Mouse (Mus musculus): ENCODE results near the gene Atp10a.
A peak's percentile ranks its signal among the peaks of the same experiment; 100 is the strongest.

Atp10a gene

DNA sequence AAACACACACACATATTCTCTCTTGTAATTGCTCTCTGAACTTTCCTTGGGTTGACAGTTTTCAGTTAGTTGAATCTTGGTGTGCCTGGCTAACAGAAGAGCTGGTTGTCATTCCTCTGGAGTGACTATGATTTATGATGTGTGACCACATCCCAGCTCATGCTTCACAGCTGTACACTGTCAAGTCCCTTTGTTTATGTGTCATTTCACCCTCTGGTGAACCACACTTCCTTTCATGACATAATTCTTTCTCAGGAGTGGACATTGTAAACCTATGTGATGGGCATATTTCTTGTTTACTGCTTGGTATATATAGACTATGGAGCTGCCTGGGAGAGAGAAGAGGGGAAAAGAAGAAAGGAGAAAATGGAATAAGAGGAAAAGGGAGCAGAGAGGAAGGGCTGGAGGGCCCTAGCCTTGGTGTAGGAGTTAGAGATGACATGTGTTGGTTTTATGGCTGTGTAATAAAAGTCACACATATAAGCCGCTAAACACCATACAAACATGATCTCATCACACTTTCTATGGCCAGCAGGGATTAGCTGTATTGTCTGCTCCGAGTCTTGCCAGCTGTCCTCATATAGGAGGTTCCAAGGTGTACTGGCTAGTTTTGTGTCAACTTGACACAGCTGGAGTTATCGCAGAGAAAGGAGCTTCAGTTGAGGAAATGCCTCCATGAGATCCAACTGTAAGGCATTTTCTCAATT lies 81.0 kb downstream of the Atp10a start:
- peak; percentile 21 for DNase-seq (ENCODE audit: low spot score)

DNA sequence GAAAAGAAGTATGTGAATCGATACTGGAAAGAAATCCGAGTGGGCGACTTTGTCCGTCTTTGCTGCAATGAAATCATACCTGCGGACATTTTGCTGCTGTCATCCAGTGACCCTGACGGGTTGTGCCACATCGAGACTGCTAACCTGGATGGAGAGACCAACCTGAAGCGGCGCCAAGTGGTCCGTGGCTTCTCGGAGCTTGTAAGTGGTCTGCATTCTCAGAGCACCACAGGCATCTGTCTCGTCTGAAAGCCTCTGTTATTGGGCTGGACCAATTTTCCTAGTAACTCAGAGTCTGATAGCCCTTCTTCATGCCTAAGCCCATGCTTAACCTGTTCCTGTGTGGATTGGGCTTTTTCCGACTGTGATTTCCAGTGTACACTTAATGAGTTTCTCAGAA lies 84.2 kb downstream of the Atp10a start:
- no peak for DNase-seq (ENCODE audit: low spot score)

DNA sequence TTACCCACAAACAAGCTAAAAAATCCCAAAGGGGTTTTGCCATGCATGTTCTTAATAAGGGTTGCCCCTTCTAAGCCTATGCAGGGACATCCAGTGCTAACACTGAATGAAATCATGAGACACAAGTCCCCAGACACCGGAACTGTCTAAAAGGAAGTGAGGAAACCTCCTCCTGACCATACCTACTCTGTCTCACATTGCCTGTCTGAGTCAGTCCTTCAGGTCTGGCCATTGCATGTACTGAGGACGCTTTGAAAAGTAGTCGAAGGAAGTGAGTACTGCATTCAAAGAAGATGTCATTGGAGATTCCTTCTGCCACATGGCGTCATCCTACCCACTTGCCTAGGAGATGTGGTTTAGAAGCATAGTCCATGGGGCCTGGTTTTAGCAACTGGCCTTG lies 84.9 kb downstream of the Atp10a start:
- no peak for DNase-seq (ENCODE audit: low spot score)

DNA sequence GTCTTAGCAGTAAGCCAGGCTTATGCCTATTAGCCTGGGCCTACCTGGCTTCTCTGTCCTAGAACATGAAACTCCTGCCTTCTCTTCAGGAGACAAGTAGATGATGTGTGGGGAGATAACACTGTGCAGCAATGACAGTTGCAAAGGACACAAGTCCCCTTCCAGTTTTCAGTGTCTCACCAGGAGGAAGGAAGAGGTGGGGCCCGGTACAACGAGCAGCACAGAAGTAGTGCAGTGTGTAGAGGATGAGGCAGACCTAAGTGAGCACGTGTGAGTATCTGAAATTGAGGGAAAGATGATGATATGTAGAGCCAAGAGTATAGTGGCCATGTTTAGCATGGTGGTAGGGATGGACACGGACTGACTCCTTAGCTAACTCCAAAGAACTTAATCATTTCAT lies 86.0 kb downstream of the Atp10a start:
- no peak for DNase-seq (ENCODE audit: low spot score)

DNA sequence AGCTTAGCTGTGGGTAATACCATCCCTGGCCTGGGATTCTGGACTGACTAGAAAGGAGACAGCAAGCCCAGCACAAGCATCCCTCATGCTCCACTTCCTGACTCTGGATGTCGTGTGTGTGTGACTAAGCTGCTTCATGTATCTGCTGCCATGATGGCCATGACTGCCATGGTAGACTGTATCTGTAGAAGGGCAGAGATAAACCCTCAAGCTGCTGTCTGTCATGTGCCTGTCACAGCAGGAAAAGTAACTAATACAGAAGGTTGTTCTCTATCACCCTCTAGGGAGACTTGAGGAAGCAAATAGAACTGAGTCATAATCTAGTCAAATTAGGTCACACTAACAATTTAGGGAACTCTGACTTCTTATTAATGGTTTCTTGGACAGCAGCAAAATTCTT lies 86.7 kb downstream of the Atp10a start:
- DNase-seq (ENCODE audit: low spot score) = no peak

DNA sequence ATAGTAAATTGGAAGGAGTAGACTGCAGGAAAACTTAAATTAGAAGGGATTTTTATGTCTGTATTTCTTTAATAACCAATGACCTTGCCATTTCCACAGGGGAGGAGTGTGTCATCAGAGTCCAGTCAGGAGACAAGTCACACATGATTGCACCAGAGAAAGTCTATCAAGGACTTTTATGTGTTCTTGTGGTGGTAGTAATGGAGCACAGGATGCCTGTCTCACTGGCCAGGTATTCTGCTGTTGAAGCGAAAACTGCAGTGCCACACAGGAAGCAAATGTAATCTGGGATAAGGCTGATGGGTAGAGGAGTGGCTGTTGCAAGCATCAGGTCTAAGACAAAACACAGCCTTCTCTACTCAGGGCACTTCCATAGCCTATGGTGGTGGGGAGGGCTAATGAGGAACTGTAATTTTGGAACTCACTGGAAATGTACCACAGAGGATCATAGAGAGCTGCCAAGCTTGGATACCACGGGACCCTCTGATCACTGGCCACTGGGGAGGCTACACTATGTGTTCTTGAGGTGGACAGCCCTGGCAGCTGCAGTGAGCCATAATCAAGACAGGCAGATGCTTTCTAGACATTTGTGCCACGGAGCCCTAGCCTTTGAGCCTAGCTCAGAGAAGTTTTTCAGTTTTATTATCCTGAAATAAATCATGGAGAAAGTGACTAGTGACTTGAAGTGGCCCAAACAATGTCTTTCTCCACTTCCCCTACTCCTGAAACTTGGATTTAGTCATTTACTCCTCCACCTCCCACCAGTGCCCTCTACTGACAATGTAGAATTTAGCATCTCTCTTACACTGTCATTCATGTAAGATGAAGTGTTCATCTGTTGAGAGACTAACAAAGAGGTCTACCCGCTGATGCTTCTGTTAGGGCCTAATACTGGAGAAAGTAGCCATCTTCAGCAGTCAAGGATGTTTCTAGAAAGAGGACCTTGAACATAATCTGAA lies 87.7 kb downstream of the Atp10a start:
- DNase-seq (ENCODE audit: low spot score) = peak; percentile 65

DNA sequence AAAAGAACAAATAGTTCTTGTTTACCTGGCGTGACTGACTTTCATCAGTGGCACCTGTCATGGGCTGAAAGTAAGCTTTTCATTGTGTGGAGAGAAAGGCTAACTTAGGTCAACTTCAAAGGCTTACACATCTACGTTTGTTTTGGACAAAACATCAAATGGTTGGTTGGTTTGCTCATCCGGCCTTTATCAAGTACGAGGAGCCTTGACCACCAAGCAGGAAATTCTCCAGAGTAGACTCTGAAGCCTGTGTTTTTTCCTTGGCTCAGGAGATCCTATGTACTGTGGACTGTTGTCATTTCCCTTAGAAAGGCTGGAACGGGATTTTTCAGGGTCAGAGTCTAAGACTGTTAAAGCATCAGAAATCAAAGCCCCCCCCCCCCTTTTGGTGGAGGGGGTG lies 90.9 kb downstream of the Atp10a start:
- no peak for DNase-seq (ENCODE audit: low spot score)

DNA sequence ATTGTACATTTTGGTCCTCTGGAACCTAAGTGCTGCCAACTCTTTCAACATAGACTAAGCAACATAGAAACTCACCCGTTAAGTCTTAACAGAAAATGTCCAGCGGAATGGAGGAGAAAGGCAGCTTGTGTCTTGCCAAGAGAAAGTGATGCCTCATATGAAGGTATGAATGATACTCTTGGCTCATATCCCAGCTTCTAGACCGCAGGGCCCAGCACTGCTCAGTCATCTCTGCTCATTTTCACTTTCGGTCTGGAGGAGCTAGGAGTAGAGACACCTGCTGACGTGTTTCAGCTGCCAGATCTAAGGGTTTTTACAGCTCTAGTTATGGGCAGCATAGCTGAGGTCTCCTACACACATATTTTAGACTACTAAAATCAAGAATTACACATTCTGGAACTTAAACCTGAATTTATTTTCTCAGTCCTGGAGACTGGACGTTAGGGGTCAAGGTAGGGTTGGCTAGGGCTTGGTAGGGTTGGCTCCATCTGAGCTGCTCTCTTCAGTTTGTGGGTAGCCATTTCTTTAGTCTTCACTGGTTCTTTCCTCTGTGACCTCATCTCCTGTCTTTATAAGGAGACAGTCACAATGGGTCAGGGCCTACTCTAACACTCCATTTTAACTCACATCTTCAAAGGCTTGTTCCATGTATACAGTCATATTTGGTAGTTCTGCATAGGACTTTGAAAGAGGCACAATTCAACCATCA lies 94.1 kb downstream of the Atp10a start:
- DNase-seq (ENCODE audit: low spot score) = peak; percentile 67

DNA sequence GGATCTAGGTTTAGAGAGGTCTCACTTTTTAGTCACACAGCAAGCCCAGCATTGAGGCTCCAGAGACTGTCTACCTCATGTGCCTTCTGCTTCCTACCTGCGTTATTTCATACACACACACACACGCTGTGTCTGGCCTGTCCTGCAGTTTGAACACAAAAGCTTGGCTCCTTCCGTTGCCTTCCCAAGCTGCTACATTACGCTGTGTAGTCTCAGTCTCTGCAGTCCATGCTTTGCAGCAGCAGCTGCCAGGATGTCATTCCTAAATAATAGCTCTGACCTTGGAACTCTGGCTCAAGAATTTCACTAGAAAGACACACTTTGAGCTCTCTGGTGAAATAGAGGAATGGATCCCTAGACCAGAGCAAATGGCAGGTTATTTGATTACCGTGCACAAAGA lies 96.1 kb downstream of the Atp10a start:
- DNase-seq (ENCODE audit: low spot score) = no peak

DNA sequence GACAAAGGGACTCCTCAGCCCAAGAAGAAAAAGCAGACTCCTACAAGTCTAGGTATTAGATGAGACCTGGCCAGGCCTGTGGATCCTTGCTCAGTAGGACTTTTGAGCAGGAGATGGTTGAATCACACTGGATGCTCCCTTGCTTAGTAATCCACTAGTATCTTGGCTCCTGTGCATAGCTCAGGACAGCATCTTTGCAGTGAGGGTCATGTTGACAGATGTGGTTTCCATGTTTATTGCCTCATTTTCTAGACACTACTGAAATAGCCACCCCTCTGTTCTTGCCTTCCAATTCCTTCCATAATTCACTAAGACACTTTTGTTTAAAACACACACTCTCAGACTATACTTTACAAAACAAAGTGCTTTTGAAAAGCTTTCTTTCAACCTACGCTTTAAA lies 98.1 kb downstream of the Atp10a start:
- no peak for DNase-seq (ENCODE audit: low spot score)

DNA sequence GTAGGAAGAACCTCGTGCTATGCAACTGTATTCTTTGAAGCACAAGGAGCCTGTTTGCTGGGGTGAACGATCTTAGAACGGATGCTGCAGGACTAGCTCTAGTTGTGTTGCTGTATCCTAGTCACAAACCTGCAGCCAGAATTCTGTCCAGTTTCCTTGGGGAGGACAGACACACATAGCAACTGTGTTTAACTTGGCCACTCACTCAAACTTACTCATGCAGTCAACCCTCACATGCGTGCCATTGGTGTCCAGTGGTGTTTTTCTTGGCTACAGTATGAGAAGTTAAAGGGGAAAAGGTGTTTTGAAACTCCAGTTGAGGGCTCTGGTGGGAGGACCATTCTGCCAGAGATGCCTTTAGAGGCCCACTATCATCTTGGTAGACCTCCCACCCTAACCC lies 98.6 kb downstream of the Atp10a start:
- no peak for DNase-seq (ENCODE audit: low spot score)

DNA sequence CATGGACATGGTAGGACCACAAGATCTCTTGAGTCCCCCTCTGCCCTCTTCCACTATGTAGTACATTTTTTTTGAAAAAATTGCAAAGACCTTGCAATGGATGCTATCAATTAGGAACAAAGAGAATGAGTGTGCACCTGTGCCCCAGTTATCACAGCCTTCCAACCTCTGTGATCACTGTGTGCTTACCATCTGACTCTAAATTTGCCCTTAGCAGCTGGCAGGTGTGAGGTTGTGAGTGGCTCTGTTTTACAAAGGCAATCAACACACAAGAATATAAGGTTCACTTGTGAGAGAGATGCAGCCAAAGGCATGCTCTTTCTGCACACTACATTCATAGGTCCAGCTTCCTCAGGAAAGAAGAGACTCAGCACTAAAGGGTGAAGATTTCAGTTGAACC lies 99.1 kb downstream of the Atp10a start:
- no peak for DNase-seq (ENCODE audit: low spot score)

DNA sequence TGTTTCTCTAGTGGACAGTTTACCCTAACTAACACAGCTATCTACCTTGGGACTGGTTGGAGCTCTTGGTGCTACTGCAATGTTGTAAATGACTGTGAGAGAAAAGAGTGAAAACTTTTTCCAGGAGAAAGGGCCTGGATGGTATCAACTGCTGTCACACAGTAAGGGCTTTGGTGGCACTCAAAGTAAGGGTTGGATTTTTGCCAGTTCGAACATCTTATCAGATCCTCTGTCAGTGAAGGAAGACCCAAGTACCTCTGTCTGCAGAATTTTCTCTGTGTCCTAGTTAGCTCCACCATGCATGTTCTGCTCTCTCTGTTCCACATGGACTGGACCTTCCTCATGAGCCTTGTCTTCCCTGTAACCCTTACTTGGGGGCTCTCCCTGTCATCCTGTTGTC lies 99.9 kb downstream of the Atp10a start:
- no peak for DNase-seq (ENCODE audit: low spot score)

DNA sequence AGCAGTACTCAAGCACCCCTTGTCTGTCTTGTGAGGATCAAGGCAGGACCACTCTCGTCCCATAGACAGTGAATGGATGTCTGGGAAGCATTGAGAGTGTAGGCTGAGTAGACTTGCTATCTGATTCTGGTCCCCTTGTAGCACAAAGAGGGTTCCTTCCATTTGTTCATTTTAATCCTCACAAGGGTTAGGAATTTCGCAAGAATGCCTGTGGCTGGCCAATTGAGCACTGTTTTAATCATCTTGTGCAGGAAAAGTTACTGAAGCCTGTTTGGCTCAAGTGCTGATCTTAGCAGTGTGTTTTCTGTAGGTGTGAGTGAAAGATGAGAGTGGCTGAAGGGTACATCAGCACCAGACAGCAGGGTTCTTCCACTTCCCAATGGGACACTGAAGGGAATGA lies 101.4 kb downstream of the Atp10a start:
- peak; percentile 38 for DNase-seq (ENCODE audit: low spot score)

DNA sequence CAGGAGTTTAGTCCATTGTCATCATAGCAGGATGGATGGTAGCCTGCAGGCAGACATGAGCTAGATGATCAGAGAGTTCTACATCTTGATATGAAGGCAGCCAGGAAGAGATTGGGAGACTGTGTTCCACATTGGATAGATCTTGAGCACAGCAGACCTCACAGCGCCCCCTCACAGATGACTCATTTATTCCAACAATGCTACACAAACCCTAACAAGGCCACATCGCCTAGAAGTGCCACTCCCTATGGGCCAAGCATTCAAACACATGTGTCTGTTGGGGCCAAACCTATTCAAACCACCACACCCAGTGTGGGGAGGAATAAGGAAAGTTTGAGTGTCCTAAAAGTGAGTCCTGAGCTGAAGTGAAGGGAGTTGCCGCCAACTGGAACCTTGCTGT lies 102.4 kb downstream of the Atp10a start:
- no peak for DNase-seq (ENCODE audit: low spot score)

DNA sequence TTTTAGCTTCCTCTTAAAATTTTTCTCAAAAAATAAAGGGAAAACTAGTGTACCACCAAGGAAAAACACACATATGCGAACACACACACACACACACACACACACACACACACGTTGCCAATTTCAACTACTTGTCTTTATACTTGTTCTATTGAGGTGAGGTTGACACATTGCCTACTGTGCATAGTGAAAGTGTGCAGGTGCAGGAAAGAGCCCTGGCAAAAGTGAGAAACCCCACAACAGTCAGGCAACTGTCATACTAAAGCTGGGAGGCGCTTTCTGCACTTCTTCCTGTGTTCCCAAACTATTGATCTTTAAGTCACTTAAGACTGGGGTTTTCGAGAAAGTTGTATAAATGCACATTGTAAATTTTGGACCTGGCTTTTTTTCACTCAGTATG lies 103.3 kb downstream of the Atp10a start:
- no peak for DNase-seq (ENCODE audit: low spot score)

DNA sequence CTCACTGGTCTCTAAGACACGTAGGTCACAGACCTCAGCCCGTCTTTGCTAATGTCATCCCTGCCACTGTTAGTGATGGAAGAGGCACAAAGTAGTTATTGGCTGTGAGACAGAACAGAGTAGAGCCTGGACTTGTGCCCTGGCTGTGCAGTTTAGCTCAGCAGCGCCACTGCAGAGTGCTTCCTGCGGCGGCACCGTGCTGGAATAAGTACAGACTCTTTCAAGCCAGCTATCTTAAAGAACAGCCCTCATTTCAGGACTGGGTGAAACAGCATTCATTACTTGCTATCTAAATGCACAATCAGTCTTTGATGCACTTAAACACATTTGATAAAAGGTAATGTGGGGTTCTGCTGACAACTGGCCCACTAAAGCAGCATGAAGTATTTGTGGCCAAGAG lies 111.3 kb downstream of the Atp10a start:
- DNase-seq (ENCODE audit: low spot score) = no peak

DNA sequence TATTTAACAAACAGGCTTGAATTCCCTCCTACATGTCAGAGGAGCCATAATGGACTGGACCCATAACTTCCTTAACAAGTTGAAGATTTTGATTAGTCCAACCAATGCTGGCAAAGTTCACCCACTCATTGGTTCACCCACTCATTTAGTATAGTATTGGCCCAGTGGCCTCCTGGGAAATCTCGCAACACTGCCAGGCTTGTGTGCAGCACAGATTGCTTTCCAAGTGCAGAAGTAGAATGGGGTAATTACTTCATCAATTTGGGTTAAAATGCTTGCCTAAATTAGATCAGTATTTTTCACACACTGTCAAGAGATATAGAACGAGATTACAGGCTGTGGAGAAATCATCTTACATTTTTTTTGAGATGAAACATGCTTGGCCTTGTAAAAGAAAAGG lies 112.3 kb downstream of the Atp10a start:
- peak; percentile 30 for DNase-seq (ENCODE audit: low spot score)

DNA sequence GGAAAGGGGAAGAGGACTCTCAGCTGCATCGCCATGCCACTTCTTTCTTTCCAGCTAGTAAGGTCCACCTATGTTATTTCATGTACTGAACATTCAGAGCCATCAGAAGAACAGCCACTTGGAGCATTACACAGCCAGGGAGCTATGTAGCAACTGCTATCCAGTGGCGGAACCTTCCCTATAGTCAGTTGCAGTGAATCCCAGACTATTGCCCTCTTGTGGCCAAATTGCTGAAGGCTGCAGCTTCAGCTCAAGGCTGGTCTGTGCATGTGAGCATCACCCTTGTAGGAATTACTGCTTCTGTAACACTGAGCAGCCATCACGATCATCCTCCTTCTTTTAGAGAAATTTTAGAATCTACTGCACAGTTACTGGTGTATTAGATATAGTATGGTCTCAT lies 114.3 kb downstream of the Atp10a start:
- peak; percentile 21 for DNase-seq (ENCODE audit: low spot score)

DNA sequence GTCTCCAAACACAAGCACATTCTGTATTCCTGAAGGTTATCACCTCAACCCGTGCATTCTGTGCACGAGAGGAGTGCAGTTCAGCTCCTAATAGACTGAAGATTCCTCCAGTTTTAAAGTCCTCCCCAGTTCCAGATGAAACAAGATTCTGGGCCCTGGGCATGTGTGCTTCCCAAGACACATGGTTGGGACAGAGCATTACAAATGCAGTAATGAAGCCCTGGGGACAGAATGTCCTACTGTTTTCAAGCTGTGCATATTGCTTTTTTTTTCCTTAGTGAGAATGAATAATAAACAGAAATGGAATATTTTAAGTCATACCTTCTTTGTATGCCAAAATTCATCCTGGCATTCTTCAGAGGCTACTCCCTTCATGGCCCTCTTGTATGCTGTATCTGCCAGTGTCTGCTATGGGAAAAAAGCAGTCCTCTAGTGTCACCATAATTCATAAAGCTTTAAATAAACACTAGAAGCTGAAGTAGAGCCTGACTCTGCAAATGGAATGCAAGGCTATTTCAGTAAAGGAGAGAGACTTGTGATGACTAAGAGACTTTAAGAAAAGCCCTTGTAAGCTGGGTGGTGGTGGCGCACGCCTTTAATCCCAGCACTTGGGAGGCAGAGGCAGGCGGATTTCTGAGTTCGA lies 116.2 kb downstream of the Atp10a start:
- DNase-seq (ENCODE audit: low spot score) = peak; percentile 75

DNA sequence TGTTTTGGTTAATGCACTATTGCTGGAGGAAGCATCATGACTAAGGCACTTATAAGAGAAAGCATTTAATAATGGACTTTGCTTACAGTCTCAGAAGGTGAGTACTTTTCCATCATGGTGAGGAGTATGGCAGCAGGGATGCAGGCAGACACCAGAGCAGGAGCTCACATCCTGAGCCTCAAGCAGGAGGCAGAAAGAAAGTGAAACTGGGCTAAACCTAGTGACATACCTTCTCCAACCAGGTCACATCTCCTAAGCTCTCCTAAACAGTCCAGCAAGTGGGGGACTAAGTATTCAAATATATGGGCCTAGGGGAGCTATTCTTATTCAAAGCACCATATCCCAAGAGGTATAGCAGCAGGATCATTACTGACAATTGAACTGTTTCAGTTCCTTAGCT lies 123.2 kb downstream of the Atp10a start:
- DNase-seq (ENCODE audit: low spot score) = no peak

DNA sequence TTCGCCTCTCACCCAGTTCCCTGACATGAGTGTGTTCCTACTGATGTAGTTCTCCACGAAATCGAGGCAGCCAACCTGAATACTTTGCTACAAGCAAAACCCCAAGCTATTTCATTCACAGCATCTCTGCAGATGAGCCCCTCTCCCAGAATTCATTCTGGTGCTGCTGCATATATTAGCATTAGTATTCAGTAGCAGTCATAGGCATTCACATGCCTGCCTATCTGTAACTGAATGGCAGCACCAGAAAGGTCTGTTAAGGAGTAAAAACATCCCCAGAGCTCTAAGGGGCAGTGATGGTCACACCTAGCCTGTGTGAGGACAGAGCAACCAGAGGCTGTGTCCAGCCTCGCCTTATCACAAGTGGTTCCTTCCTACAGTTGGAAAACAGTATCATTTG lies 131.0 kb downstream of the Atp10a start:
- DNase-seq (ENCODE audit: low spot score) = no peak

Data from adipocyte (in vitro differentiated cells).